In the genomic region with DNA sequence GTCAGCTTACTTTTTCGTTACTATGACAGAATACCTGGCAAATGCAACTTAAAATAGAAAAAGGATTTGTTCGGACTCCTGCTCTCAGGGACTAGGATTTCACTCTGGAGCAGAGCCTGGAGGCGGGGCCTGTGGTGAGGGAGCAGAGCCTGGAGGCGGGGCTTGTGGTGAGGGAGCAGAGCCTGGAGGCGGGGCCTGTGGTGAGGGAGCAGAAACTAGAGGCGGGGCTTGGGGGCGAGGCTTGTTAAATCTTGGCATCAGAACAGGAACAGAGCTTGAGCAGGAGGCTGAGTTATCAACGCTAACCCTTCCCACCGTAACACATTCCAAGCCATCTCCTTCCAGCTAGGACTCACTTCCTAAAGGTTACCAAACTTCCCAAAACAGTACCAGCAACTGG, we compare ENCODE assay signal across 8 mouse cellular contexts. TPM values are rescaled to one million over a fixed set of nuclear protein-coding genes. Genes with fewer than 3 reads are reported as not detected.
A peak's percentile ranks its signal among the peaks of the same experiment; 100 is the strongest.
DNase-seq lines count a peak whose midpoint lies in the region; ATAC-seq and TF ChIP-seq lines count a peak whose summit lies in the region.

No protein-coding gene starts in this region.

- no peak overlapping the region for H3K9ac ChIP-seq in kidney, embryonic 14.5 days (ENCODE audit: low read depth, low read length)
- no peak overlapping the region for H3K9ac ChIP-seq in lung, postnatal 0 days (replicated peaks; ENCODE audit: low read depth)

- H3K27ac ChIP-seq in embryonic facial prominence, embryonic 10.5 days (replicated peaks) = no peak overlapping the region
- no peak overlapping the region for H3K27ac ChIP-seq in kidney, embryonic 14.5 days (ENCODE audit: low read depth, low read length)
- no peak overlapping the region for H3K27ac ChIP-seq in lung, postnatal 0 days (ENCODE audit: low read length)

- no peaks in the 10 kb centered on the region for H3K9me3 ChIP-seq in embryonic facial prominence, embryonic 10.5 days
- no peaks in the 10 kb centered on the region for H3K9me3 ChIP-seq in kidney, embryonic 14.5 days (ENCODE audit: control insufficient read depth, low read length)
- H3K9me3 ChIP-seq in lung, postnatal 0 days (ENCODE audit: low read length) = no peaks in the 10 kb centered on the region

- no peak overlapping the region for H3K4me2 ChIP-seq in kidney, embryonic 14.5 days (replicated peaks; ENCODE audit: low read depth, low read length)
- H3K4me2 ChIP-seq in lung, postnatal 0 days (replicated peaks; ENCODE audit: low read depth, low read length) = no peak overlapping the region

- H3K36me3 ChIP-seq in embryonic facial prominence, embryonic 10.5 days (replicated peaks) = peaks cover 99% of the 10 kb centered on the region
- H3K36me3 ChIP-seq in kidney, embryonic 14.5 days (ENCODE audit: control insufficient read depth, insufficient read depth, low read length) = peaks cover 75% of the 10 kb centered on the region
- peaks cover 20% of the 10 kb centered on the region; the same call in 1 of the 2 replicates for H3K36me3 ChIP-seq in lung, postnatal 0 days (ENCODE audit: insufficient read depth, low read length)

- WGBS in embryonic facial prominence, embryonic 10.5 days = 41% methylated on average over 9 of the region's 9 CpGs
- WGBS in kidney, embryonic 14.5 days = 47% methylated on average over 9 of the region's 9 CpGs
- WGBS in lung, postnatal 0 days = 19% methylated on average over 9 of the region's 9 CpGs

- peaks cover 19% of the 10 kb centered on the region for H3K4me1 ChIP-seq in embryonic facial prominence, embryonic 10.5 days
- peaks cover 8% of the 10 kb centered on the region for H3K4me1 ChIP-seq in kidney, embryonic 14.5 days (ENCODE audit: control insufficient read depth, insufficient read depth, low read length)
- H3K4me1 ChIP-seq in lung, postnatal 0 days (ENCODE audit: insufficient read depth, low read depth, low read length) = peaks cover 5% of the 10 kb centered on the region; the same call in 1 of the 2 replicates

- peak; percentile 61; the same call in 1 of the 2 replicates for ATAC-seq in kidney, embryonic 14.5 days (ENCODE audit: low FRiP score, low TSS enrichment)
- ATAC-seq in lung, postnatal 0 days = peak; percentile 89

- TF ChIP-seq CTCF in lung, postnatal 0 days (IDR thresholded peaks at IDR 0.05) = no peak

- no peak overlapping the region for H3K4me3 ChIP-seq in embryonic facial prominence, embryonic 10.5 days
- H3K4me3 ChIP-seq in kidney, embryonic 14.5 days (ENCODE audit: low read length) = no peak overlapping the region
- H3K4me3 ChIP-seq in lung, postnatal 0 days (ENCODE audit: low read depth, low read length) = no peak overlapping the region

- H3K27me3 ChIP-seq in embryonic facial prominence, embryonic 10.5 days (replicated peaks; ENCODE audit: low read depth, poor library complexity, severe bottlenecking) = no peaks in the 10 kb centered on the region
- H3K27me3 ChIP-seq in kidney, embryonic 14.5 days (ENCODE audit: control insufficient read depth, insufficient read depth, low read length) = no peaks in the 10 kb centered on the region
- no peaks in the 10 kb centered on the region for H3K27me3 ChIP-seq in lung, postnatal 0 days (replicated peaks; ENCODE audit: insufficient read depth, low read length)

- peak; percentile 23 to 30 for DNase-seq in thymus, adult 18-20 months
- DNase-seq in thymus, postnatal 10 days (ENCODE audit: low spot score in 2 of 2) = no peak
- DNase-seq in embryonic facial prominence, embryonic 10.5 days (ENCODE audit: low spot score) = peak; percentile 71
- peak; percentile 86 for DNase-seq in heart, adult 8-10 months (ENCODE audit: low spot score)
- DNase-seq in lung, postnatal 0 days (ENCODE audit: low spot score) = peak; percentile 92
- peak; percentile 55 for DNase-seq in thymus, postnatal 14 days
- DNase-seq in right cerebral cortex, postnatal 4 days = no peak

- no peak for TF ChIP-seq EP300 in lung, postnatal 0 days (IDR thresholded peaks at IDR 0.05)

RNA-seq across cellular contexts. Expression of gene Prpf18, which starts 58.5 kb away (rescaled TPM):
- 38.0 and 38.4 TPM in 2 replicates for polyA plus RNA-seq in embryonic facial prominence, embryonic 10.5 days (2016; fragmentation: Nextera tagmentation; extraction: Ambion mirVana)
- 10 to 100 TPM; 34.0 to 37.1 (median 35.2) TPM for total RNA-seq in heart, adult 8-10 months (2022)
- polyA plus RNA-seq in kidney, embryonic 14.5 days (2014; fragmentation: Nextera tagmentation; extraction: Ambion mirVana) = 20.4 and 38.8 TPM in 2 replicates
- 39.2 and 46.5 TPM in 2 replicates for polyA plus RNA-seq in lung, postnatal 0 days (2015; fragmentation: Nextera tagmentation; extraction: Ambion mirVana)

Comparison
In these comparisons a context has a peak if more than half of its experiments do, and no peak if none do; other contexts are left out.
1. DNase-seq: peak in thymus, adult 18-20 months (2 of 2), embryonic facial prominence, embryonic 10.5 days (single experiment), heart, adult 8-10 months (single experiment), lung, postnatal 0 days (single experiment) and thymus, postnatal 14 days (single experiment); none in thymus, postnatal 10 days (0 of 2) and right cerebral cortex, postnatal 4 days (single experiment).